Mouse (Mus musculus) splenic B cell, adult 2 months (primary cell): ENCODE results near the gene Tmem206.

Experiments
- DNase-seq: peaks from one replicate; pipeline ENCODE4 v3.0.0-alpha.2; 2011; ENCODE audit warnings: low read depth, low spot score
- H3K27me3 ChIP-seq: 2 replicates; pipeline ENCODE4 v1.6.1; 2012; ENCODE audit warnings: mild to moderate bottlenecking, low read length, moderate library complexity, mixed read lengths; ENCODE audit not compliant: control insufficient read depth, poor library complexity, insufficient read depth, severe bottlenecking
- H3K36me3 ChIP-seq: 2 replicates; pipeline ENCODE4 v1.6.1; 2012; ENCODE audit warnings: mild to moderate bottlenecking, low read length, moderate library complexity, mixed read lengths; ENCODE audit not compliant: control insufficient read depth, poor library complexity, insufficient read depth, severe bottlenecking

Tmem206 gene

DNA sequence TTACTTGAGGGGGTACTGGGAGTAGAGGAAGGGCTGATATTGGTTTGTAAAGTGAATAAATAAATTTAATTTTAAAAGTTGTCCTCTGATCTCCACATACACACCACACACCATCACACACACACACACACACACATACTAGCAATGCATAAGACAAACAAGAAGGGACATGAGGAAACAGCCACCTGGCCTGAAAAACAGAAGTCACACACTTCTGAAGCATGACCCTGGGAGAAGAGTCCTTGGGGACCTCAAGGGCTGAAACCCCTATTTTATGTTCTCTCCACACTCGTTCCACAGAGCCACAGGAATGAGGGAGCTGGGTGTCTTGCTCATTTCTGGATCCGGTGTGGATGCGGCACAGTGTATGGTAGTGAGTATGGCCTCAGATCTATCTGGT is 2.3 kb upstream of the Tmem206 start:
- Histone ChIP-seq H3K36me3 (no peaks in the 10 kb centered on the region), H3K27me3 (no peaks in the 10 kb centered on the region)
- DNase-seq: peak; percentile 76

DNA sequence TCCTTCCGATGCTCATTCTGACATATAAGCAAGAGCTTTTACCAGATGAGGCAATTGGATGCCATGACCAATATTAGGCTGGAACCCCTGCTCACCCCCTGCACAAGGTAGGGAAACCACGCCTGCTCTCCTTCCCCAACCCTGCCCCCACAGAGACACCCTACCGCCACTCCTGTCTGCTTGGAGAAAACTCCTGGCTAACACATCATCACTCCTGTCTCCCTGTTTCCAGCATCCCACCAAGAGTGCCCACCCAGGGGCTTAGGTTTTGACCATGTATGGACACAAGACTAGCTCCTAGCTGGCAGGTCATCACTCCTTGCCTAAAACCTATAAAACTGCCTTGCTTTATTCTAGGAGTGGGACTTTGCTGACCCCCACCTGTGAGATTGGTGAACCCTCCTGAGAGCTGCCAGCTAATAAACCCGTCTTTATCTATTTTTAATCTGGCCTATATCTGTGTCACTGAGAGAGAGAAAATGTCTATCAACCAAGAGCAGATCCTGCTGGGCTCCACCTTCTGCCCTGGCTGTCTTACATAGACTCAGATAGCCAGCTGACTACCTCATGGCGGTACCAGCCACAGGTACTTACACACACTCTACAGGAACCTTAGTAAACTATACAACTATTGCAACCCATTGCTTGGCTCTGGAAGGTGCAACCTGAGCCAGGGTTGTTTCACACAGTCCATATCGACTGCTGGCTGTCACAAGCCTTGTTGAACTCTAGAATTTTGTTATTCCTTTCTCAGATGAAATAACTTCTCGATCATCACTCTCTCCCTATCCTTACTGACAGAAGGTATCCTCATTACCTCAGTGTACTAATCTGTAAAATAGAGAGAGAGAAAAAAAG is 750 bp upstream of the Tmem206 start:
- Histone ChIP-seq H3K27me3 (no peaks in the 10 kb centered on the region), H3K36me3 (no peaks in the 10 kb centered on the region)
- no peak for DNase-seq

DNA sequence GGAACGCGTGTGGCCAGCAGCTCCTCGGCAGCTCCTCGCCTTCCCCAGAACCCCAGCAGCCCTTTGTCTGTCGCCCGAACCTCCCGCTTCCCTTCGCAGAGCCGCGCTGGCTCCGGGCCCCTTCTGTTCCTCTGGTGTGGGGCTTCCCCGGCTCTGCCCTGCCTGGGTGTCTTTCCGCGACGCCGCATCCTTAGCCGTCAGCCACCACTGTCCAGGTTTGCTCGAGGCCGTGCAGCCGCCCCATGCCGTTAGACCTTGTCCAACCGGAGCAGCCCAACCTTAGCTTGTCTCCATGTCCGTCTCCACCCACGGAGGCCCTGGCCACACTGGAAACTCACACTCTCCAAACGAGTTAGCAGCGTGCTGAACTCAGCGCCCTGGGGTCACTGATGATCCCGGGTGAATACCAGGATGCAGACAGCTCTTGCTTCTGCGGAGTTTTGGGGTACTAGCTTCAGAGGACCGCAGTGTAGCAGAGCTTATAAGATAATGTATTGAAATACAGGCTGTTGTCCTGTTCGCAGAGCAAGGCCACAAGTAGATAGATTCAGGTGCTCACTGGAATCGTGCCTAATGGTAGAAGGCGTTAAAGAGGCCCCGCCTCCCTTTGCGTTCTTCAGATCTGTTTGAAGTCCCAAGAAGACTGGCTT is 646 bp downstream of the Tmem206 start:
- Histone ChIP-seq H3K27me3 (no peaks in the 10 kb centered on the region), H3K36me3 (no peaks in the 10 kb centered on the region)
- DNase-seq: peak; percentile 78

DNA sequence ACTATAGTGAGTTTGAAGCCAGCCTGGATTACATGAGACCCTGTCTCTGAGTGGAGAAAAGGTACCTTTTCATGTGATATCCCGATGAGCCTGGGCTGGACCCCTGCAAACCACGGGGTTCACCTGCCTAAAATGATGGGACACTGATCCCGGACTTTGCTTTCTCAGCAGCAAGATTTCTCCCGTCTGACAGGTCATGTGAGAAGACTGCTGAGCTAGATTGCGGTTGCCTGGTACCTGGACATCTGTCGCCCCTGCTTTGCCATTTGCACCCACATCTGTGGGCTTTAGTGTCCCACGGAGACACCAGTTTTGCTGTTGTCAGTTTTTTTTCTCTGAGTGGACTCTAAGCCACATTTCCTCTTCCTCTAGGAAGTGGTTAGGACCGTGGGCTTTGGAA is 1.5 kb downstream of the Tmem206 start:
- Histone ChIP-seq H3K27me3 (no peaks in the 10 kb centered on the region), H3K36me3 (no peaks in the 10 kb centered on the region)
- no peak for DNase-seq

DNA sequence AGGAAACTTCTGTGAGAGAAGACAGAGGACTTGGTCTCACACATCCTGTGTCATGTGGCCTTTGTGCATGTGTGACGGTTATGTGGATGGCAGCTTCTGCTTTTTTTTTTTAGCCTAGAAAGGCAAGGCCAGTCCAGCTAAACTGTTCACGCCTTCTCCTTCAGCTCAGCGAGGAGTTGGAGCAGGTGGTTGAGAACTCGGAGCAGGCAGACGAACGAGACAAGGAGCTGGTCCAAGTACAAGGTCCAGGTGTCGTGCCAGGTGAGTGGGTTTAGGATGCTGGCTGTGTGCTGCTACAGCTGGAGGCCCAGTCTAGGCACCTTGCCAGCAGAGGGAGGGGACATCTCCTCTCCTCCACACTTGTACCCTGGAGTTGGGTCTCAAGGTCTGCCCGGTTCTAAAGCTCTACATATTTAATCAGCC is 2.3 kb downstream of the Tmem206 start:
- H3K36me3 ChIP-seq: no peaks in the 10 kb centered on the region
- DNase-seq: peak; percentile 73
- H3K27me3 ChIP-seq: no peaks in the 10 kb centered on the region

DNA sequence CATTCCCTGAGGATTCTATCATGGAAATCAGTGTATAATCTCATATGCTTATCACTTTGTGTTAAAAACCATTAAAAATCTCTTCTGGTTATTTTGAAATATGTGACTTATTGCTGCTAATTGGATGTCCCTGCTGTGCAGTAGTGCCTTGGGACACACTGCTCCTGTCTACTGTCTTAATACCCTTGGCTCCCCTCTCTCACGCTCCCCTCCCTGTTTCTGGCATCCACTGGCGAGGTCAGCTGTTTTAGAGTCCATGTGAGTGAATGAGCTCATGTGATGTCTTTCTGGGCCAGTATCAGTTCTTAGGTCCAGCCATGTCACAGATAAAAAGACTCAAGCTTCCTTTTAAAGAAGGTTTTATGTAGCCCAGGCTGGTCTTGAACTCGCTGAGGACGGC is 4.6 kb downstream of the Tmem206 start:
- no peak for DNase-seq
- Histone ChIP-seq H3K27me3 (no peaks in the 10 kb centered on the region), H3K36me3 (no peaks in the 10 kb centered on the region)

DNA sequence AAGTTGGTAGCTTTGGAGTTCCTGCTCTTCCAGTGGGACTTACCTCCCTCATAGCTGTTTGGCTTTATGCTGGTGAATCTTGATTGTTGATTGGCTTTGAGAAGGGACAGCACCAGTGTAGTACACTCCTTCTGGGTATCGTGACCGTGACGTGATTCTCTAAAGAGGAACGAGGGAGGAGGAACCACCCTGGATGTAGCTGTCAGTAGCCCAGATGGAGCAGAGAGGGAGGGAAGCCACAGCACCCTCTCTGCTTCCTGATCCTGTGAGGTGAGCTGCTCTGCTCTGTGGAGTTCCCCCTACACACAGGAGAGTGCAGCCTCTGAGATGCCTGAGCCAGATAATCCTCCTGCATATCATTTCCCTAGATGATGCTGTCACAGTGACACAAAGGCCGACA is 8.8 kb downstream of the Tmem206 start:
- no peaks in the 10 kb centered on the region for H3K27me3 ChIP-seq
- peaks cover 3% of the 10 kb centered on the region for H3K36me3 ChIP-seq
- DNase-seq: peak; percentile 85

DNA sequence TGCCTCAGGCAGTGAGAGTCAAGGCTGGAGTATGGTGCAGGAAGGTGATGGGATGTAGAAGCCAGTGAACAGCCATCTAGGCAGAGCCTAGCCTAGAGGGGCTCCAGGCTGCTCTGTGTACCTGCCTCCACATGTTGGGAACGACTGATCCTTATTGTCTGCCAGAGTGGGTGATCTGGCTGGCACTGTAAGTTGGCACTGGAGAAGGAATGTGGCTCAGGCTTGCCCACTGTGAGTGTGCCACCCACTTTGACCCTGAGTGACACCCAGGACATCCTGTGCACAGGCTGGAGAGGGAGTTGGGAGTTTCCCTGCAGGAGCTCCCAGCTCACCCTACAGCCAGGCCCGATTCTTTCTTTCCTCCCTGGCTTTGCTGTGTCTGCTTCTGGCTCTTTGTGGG is 14.2 kb downstream of the Tmem206 start:
- H3K27me3 ChIP-seq: no peaks in the 10 kb centered on the region
- H3K36me3 ChIP-seq: peaks cover 10% of the 10 kb centered on the region
- DNase-seq: no peak

DNA sequence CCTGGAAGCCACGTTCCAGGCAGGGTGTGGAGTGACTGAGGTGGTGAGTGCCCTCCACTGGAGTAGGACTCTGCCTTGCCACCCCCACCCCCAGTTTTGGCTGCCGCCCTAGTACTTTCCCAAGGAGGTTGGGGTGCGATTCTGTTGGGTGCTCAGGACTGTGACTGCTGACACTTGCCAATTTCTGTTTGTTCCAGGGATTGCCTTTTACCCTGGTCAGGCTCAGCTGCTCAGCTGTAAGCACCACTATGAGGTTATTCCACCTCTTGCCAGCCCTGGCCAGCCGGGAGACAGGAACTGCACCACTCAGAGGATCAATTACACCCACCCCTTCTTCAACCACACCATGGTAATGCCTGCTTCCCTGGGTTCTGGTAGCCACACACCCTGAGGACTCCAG is 14.8 kb downstream of the Tmem206 start:
- no peak for DNase-seq
- Histone ChIP-seq H3K27me3 (no peaks in the 10 kb centered on the region), H3K36me3 (peaks cover 10% of the 10 kb centered on the region)

DNA sequence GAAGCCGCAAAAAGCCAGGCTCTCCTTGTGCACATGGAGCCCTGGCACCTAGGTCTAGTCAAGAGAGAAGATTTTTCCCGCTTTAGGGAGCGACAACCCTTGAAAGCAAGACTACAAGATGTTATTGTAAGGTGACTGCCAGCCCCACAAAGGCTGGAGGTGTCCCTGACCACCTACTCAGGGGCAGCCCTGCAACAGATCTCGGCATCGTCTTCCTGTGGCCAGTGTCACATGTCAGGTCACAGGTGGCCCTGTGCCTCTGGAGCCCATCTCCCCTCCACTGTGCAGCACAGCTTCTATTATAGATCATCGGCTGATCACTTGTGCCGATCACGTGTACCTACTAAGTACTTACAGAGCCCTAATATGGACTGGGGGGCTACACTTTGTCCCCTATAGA is 21.9 kb downstream of the Tmem206 start:
- H3K36me3 ChIP-seq: peaks cover 13% of the 10 kb centered on the region
- no peak for DNase-seq
- H3K27me3 ChIP-seq: no peaks in the 10 kb centered on the region

DNA sequence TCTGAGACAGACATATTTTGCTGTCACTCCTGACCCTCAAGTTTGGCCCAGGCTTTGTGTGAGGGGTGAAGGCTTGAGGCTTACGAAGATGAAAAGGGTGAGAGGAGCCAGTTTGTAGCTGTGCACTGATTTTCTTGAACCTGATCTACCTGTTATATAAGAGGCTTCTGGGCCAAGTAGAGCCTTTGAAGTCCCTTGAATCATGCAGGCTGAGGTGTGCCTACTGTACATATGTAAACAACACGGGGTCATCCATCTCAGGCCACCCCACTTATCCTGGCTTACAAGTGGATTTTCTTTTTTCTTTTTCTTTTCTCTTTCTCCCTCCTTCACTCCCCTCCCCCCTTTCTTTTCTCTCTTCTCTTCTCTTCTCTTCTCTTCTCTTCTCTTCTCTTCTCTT is 22.9 kb downstream of the Tmem206 start:
- peaks cover 15% of the 10 kb centered on the region for H3K36me3 ChIP-seq
- no peaks in the 10 kb centered on the region for H3K27me3 ChIP-seq
- DNase-seq: no peak

DNA sequence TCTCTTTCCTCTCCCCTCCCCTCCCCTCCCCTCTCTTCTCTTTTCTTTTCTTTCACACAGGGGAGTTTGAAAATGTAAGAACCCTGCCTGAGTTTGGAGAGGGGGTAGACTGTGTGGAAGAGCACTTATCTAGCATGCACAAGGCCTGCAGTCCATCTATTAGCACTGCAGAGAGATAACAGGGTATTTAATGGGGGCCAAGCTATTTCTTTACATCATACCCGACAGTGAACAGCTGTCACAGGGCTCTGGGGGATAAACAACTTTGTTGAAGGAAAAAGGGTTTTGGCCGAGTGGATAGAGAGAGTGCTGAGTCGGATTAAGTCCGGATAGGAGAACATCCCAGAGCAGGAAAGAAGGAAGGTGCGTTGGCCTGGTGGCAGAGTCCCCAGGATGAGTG is 23.3 kb downstream of the Tmem206 start:
- H3K36me3 ChIP-seq: peaks cover 18% of the 10 kb centered on the region
- DNase-seq: no peak

DNA sequence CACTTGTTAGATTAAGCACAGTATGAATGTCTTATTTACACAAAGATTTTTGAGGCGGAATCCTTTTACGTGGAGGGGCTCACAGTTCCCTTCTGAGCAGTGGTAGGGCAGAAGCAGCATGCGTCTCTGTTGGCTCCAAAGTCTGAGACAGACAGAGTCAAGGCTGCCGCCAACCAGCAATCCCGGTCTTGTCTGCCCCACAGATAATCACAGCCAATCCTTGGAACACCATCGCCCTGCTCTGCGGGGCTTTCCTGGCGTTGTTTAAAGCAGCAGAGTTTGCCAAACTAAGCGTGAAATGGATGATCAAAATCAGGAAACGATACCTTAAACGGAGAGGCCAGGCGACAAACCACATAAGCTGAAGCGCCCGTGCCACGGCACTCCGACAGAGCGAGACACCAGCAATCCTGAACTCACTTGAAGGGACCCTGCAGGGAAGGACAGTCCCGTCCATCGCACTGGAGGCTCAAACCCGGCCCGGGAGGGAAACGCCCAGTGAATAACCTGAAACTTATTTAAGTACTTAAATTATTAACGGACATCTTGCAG is 23.9 kb downstream of the Tmem206 start:
- H3K36me3 ChIP-seq: peaks cover 21% of the 10 kb centered on the region
- DNase-seq: no peak
- no peaks in the 10 kb centered on the region for H3K27me3 ChIP-seq

More for the DNA sequence above, 23.3 kb downstream of the Tmem206 start:
- no peaks in the 10 kb centered on the region for H3K27me3 ChIP-seq

DNA sequence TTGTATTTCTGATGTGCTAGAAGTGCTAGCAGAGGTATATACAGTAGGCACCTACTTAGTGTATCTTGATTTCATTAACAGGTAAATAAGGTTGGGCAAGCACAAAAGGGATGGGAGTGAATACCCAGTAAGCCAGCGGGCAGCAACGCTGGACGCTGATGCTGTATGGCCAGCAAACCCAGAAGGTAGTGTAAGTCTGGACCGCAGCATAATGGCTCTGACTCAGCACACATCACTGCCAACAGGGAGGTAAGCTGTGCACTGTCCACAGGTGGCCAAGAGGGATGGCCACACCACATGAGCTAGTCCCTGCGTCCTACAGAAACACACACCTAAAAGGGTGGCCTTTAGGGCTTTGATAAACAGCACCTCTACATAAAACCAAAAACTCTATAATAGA is 24.6 kb downstream of the Tmem206 start:
- H3K36me3 ChIP-seq: peaks cover 21% of the 10 kb centered on the region
- no peak for DNase-seq
- H3K27me3 ChIP-seq: no peaks in the 10 kb centered on the region

DNA sequence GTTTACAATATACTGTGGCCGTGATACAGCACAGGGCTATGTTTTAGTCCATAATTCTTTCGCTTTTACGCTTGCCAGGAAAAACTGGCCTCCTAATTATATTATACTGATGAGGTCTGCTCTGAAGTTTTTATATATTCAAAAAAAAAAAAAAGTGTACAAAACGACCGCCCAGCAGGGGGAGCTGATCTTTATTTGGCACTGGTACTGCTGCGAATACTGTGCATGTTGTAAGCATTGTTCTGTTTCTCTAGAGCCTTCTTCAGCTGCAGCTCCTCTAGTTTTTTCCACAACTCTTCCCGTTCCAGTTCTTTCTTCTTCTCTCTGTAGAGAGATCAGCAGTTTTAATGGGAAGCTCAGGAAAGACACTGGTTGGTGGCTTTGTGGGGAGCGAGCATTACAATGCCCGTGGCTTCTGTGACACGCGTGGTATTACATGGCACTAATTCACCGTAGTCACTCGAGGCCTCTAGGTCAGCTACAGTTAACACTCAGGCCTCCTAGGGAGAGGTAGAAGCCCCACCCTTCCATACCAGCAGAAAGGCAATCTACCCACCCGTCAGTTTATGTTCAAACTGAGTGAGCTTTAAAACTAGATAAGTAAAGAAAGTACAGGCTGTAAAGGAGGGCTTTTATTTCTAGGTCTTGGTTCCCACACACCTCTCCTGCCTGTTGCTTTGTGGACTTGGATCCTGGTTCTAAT is 27.2 kb downstream of the Tmem206 start:
- peaks cover 18% of the 10 kb centered on the region for H3K36me3 ChIP-seq
- H3K27me3 ChIP-seq: no peaks in the 10 kb centered on the region
- peak; percentile 64 for DNase-seq
